Mouse (Mus musculus): ENCODE results near the gene Spats2l. TPM values are rescaled to one million over a fixed set of nuclear protein-coding genes. Genes with fewer than 3 reads are reported as not detected.

Spats2l gene
- total and polyA plus RNA-seq, 3 experiments = 5.1 to 7.2 (median 6.1) TPM

DNA sequence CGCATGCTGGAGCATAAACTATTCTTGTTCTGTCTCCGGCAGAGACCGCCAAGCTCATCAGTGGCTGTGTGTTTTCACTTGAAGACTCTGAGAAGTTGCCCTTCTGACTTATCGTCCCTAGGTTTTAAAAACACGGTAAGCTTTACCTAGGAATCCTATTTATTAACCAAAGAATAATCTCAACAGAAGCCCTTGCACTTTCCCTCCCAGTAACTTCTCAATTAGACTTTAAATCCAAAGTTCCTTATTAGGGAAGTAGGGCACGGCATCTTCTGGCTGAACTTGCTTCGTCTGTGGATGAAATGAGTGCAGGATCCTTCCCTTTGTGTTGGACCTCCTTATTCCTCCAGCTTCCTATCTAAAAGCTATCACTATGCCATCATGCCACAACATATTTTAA is 7.6 kb upstream of the Spats2l start:
- no peaks in the 10 kb centered on the region for H3K79me2 ChIP-seq (replicated peaks; ENCODE audit: control insufficient read depth, insufficient read depth, low read length)
- 92% methylated on average over 7 of the region's 7 CpGs for WGBS
- TF ChIP-seq EP300 (IDR thresholded peaks at IDR 0.05; ENCODE audit: insufficient read depth, low read depth, low read length) (no peak), CTCF (IDR thresholded peaks at IDR 0.05) (no peak)
- H3K27ac ChIP-seq = no peak overlapping the region
- H3K4me3 ChIP-seq = no peak overlapping the region
- intact Hi-C loops (cut with DNase I) = no loop called here
- no peaks in the 10 kb centered on the region for H3K36me3 ChIP-seq (ENCODE audit: control insufficient read depth, insufficient read depth, low read length)
- DNase-seq = no peak
- no peaks in the 10 kb centered on the region for H3K27me3 ChIP-seq (ENCODE audit: control insufficient read depth, insufficient read depth, low read length)
- H3K9ac ChIP-seq (ENCODE audit: low read depth, low read length) = no peak overlapping the region
- no peaks in the 10 kb centered on the region for H3K4me1 ChIP-seq (ENCODE audit: control insufficient read depth, insufficient read depth, low read length)

DNA sequence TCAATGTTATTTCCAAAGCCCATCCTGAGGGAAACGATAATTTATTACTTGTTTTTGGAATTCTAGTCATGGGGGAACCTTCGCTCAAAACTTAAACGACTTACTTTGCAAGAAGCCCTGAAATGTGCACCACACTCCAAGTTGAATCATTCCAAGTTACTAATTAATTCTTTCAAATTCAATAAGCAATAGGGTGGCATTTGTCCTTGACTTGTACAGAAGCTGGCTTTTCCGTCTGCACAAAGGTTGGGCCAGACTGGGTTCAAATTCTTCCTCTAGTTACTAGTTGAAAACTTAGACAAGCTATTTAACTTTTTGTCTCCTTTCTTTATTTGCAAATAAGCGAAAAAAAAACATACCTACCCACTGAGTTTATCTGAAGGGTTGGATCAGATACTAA is 636 bp upstream of the Spats2l start:
- TF ChIP-seq POLR2A (IDR thresholded peaks at IDR 0.05; ENCODE audit: insufficient read depth, low read depth, low read length) (no peak), CTCF (IDR thresholded peaks at IDR 0.05) (no peak), EP300 (IDR thresholded peaks at IDR 0.05; ENCODE audit: insufficient read depth, low read depth, low read length) (no peak)
- Histone ChIP-seq H3K36me3 (ENCODE audit: control insufficient read depth, insufficient read depth, low read length) (no peaks in the 10 kb centered on the region), H3K4me3 (no peak overlapping the region), H3K27me3 (ENCODE audit: control insufficient read depth, insufficient read depth, low read length) (no peaks in the 10 kb centered on the region), H3K79me2 (replicated peaks; ENCODE audit: control insufficient read depth, insufficient read depth, low read length) (no peaks in the 10 kb centered on the region), H3K9ac (ENCODE audit: low read depth, low read length) (no peak overlapping the region), H3K27ac (no peak overlapping the region), H3K4me1 (ENCODE audit: control insufficient read depth, insufficient read depth, low read length) (no peaks in the 10 kb centered on the region)
- WGBS = 94% methylated on average over 5 of the region's 5 CpGs
- no peak for DNase-seq
- intact Hi-C loops (cut with DNase I) = loop anchor here (10.0 kb wide), 1 partner anchor 191 kb away; no protein-coding TSS in a partner anchor

DNA sequence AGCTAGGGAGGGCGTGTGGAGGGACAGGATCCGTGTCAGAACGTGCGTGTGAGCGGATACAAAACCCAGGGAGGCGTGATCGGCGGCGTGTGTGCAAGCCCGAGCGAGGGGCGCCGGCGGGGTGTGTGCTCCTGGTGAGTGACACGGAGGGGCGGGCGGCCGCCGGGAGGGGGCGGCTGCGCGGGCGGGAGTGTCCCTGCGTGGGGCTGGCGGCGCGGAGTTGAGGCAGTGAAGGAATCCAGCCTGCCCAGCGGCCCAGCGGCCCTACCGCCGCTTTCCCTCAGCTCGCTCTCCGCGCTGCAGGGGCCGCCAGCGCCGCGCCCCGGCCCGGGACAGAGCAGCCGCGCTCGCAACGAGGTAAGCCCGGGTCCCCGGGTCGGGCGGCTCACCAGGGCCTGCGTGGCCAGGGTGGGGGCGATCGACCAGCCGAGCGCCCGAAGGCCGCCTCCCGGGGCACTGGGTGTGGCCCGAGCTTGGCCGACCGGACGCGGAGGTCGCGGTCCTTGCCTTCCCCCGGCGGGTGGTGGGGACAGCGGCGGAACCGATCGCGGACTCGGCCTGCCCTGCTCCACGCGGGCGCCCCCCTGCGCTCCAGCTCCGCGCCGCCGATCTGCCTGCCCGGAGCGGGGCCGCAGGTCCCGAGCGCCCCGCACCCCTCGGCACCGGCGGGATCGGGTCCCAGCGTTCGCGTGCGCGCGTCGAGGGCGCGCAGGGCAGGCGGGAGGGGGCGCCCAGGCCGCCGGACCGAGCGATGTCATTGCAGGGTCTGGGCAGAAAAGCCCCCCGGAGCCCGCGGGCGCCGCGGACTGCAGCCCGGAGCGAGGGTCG is 920 bp downstream of the Spats2l start:
- H3K27ac ChIP-seq = peak overlapping the region; percentile 88
- WGBS = 1% methylated on average over 109 of the region's 113 CpGs
- DNase-seq = peak; percentile 85
- no peaks in the 10 kb centered on the region for H3K27me3 ChIP-seq (ENCODE audit: control insufficient read depth, insufficient read depth, low read length)
- H3K4me1 ChIP-seq (ENCODE audit: control insufficient read depth, insufficient read depth, low read length) = no peaks in the 10 kb centered on the region
- no peaks in the 10 kb centered on the region for H3K36me3 ChIP-seq (ENCODE audit: control insufficient read depth, insufficient read depth, low read length)
- H3K79me2 ChIP-seq (replicated peaks; ENCODE audit: control insufficient read depth, insufficient read depth, low read length) = no peaks in the 10 kb centered on the region
- intact Hi-C loops (cut with DNase I) = loop anchor here (10.0 kb wide), 1 partner anchor 190 kb away; no protein-coding TSS in a partner anchor
- TF ChIP-seq POLR2A (IDR thresholded peaks at IDR 0.05; ENCODE audit: insufficient read depth, low read depth, low read length) (0 out of 2 replicates have a peak, but pooled peaks have one; percentile 26), EP300 (IDR thresholded peaks at IDR 0.05; ENCODE audit: insufficient read depth, low read depth, low read length) (no peak), CTCF (IDR thresholded peaks at IDR 0.05) (peak; percentile 46)
- peak overlapping the region; percentile 90 for H3K4me3 ChIP-seq
- peak overlapping the region; percentile 88 for H3K9ac ChIP-seq (ENCODE audit: low read depth, low read length)

DNA sequence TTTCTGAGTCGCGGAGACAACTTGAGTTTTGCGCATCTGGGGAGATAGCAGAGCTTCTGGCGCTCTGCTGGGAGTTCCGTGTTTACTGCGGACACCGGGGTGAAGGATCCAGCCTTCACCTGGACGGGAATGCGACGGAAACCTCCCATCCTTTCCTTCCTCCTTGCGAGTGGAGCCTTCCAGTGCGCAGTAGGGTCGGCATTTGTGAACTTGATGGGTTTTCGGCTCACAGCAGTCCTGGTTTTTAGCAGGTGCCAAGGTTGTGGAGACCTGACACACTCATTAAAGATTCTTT is 1.5 kb downstream of the Spats2l start:
- Histone ChIP-seq H3K4me3 (peak overlapping the region; percentile 90), H3K9ac (ENCODE audit: low read depth, low read length) (peak overlapping the region; percentile 88), H3K79me2 (replicated peaks; ENCODE audit: control insufficient read depth, insufficient read depth, low read length) (no peaks in the 10 kb centered on the region), H3K27me3 (ENCODE audit: control insufficient read depth, insufficient read depth, low read length) (no peaks in the 10 kb centered on the region), H3K36me3 (ENCODE audit: control insufficient read depth, insufficient read depth, low read length) (no peaks in the 10 kb centered on the region), H3K4me1 (ENCODE audit: control insufficient read depth, insufficient read depth, low read length) (no peaks in the 10 kb centered on the region), H3K27ac (peak overlapping the region; percentile 88)
- intact Hi-C loops (cut with DNase I) = loop anchor here (10.0 kb wide), 1 partner anchor 189 kb away; no protein-coding TSS in a partner anchor
- DNase-seq = no peak
- 0% methylated on average over 14 of the region's 14 CpGs for WGBS
- TF ChIP-seq POLR2A (IDR thresholded peaks at IDR 0.05; ENCODE audit: insufficient read depth, low read depth, low read length) (no peak), CTCF (IDR thresholded peaks at IDR 0.05) (no peak), EP300 (IDR thresholded peaks at IDR 0.05; ENCODE audit: insufficient read depth, low read depth, low read length) (no peak)

DNA sequence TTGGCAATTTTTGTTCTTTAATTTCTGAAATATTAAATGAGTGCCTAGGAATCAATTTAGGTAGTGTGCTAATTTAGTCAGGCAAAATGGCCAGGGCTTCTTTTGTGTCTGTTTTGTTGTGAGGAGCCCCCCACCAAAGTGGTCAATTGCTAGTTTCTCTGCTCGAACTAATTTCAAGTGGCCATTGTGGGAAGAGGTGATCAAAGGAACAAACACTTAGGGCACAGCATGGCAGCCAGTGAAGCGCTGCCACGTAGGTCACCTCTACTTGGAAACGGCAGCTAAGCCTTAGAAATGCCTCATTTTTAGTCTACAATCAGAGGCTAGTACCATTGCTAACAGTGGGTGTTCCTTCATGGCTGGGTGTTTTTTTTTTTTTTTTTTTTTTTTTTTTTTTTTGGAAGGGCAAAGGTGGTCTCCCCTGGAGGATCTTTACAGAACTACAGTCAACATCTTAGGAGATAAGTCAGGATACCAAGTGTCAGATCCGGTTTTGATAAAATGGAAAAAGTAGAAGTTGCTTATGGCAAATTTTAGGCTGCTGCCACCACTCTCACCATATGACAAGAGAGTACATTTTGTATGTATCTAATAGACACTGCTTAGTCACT is 2.8 kb downstream of the Spats2l start:
- DNase-seq = no peak
- no peak overlapping the region for H3K9ac ChIP-seq (ENCODE audit: low read depth, low read length)
- no peak overlapping the region for H3K4me3 ChIP-seq
- intact Hi-C loops (cut with DNase I) = loop anchor here (2.0 to 10.0 kb wide), 2 partner anchors 188 to 348 kb away; no protein-coding TSS in a partner anchor
- whole genome bisulfite sequencing = 84% methylated on average over 5 of the region's 5 CpGs
- no peaks in the 10 kb centered on the region for H3K27me3 ChIP-seq (ENCODE audit: control insufficient read depth, insufficient read depth, low read length)
- H3K27ac ChIP-seq = no peak overlapping the region
- TF ChIP-seq POLR2A (IDR thresholded peaks at IDR 0.05; ENCODE audit: insufficient read depth, low read depth, low read length) = no peak
- peak; percentile 21; the same call in 1 of the 2 replicates for TF ChIP-seq CTCF (IDR thresholded peaks at IDR 0.05)
- TF ChIP-seq EP300 (IDR thresholded peaks at IDR 0.05; ENCODE audit: insufficient read depth, low read depth, low read length) = no peak
- H3K4me1 ChIP-seq (ENCODE audit: control insufficient read depth, insufficient read depth, low read length) = no peaks in the 10 kb centered on the region
- no peaks in the 10 kb centered on the region for H3K36me3 ChIP-seq (ENCODE audit: control insufficient read depth, insufficient read depth, low read length)
- no peaks in the 10 kb centered on the region for H3K79me2 ChIP-seq (replicated peaks; ENCODE audit: control insufficient read depth, insufficient read depth, low read length)

DNA sequence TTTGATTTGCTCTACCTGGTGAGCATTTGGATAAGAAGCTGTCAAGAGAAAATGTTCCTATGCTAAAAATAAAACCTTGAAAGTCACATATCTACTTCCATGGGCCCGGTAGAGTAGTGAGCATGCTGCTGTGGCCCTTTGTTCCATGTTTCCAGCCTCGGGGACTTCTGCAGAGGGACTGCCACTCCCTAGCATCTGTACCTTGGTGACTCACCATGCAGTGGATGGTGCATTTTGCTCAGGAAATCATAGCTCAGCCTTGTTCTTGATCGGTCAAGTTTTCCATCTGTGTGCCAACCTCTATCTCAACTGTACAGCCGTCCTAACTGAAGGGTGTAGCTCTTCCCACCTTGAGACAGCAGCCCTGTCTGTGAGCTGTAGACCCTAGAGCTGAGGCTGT is 10.3 kb downstream of the Spats2l start:
- Histone ChIP-seq H3K27me3 (ENCODE audit: control insufficient read depth, insufficient read depth, low read length) (no peaks in the 10 kb centered on the region), H3K9ac (ENCODE audit: low read depth, low read length) (no peak overlapping the region), H3K4me3 (no peak overlapping the region), H3K36me3 (ENCODE audit: control insufficient read depth, insufficient read depth, low read length) (no peaks in the 10 kb centered on the region; the same call in 1 of the 2 replicates), H3K79me2 (replicated peaks; ENCODE audit: control insufficient read depth, insufficient read depth, low read length) (peaks cover 1% of the 10 kb centered on the region; the same call in 1 of the 2 replicates), H3K4me1 (ENCODE audit: control insufficient read depth, insufficient read depth, low read length) (peaks cover 4% of the 10 kb centered on the region; the same call in 1 of the 2 replicates), H3K27ac (no peak overlapping the region)
- TF ChIP-seq CTCF (IDR thresholded peaks at IDR 0.05) (no peak), POLR2A (IDR thresholded peaks at IDR 0.05; ENCODE audit: insufficient read depth, low read depth, low read length) (no peak)
- intact Hi-C loops (cut with DNase I) = no loop called here
- WGBS = 33% methylated on average over 4 of the region's 4 CpGs
- DNase-seq = no peak
